Mouse (Mus musculus) lung, adult 18-20 months (tissue): ENCODE results near the gene Ifitm10.
A peak's percentile ranks its signal among the peaks of the same experiment; 100 is the strongest.
"Not testable (repeated sequence)": the region's sequence is repeated elsewhere in the genome, so short reads cannot be mapped to it uniquely, and the experiment has no call there.

Experiments used
- DNase-seq, 2 experiments: peaks; one replicate each; pipeline ENCODE4 v3.0.0; 2022; ENCODE audit warnings: mixed read lengths in 2 of 2

The Ifitm10 gene

GRCm38 (mm10) chr7:142373641-142374412 is at the start of gene Ifitm10:
TSS of gene Ifitm10 (minus strand) at chr7:142373753.
- peak in 1 of 2 experiments; percentile 20 for DNase-seq

GRCm38 (mm10) chr7:142421826-142422225 is 48.3 kb upstream of the Ifitm10 start:
- DNase-seq = no peak

GRCm38 (mm10) chr7:142419887-142420286 is 46.3 kb upstream of the Ifitm10 start:
- no peak for DNase-seq

DNA sequence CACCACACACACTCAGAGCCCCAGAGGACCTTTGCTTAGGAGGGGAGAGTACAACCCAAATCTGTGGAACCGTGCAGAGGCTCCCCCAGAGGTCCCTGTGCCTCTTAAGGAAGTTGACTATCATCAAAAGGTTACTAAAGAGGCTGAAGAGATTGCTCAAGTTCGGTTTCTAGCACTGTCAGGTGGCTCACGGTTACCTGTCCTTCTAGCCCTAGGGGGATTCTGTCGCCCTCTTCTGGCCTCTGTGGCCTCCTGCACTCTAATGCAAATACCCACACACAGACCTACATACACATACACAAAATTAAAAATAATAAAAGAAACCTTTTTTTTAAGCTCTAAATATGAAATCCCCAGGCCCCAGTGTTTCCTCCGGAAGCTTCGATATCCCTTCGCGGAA is 45.1 kb upstream of the Ifitm10 start:
- no peak for DNase-seq

DNA sequence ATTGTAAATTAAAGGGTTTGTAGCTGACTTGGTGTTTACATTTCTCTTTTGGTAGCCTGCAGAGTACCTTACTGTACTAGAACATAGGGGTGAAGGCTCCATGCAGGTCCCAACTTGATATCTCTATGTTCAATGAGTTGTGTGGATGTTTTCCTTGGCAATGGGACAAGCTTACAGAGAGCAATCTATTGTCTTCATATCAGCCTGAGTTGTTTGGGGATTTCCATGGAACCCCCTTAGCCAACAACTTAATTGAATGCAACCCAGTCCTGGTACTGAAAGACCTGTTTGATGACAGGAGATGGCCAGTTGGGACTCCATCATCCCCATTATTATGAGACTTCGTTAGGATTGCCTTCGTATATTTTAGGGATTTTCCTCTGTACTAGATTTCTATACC is 44.5 kb upstream of the Ifitm10 start:
- DNase-seq = no peak

DNA sequence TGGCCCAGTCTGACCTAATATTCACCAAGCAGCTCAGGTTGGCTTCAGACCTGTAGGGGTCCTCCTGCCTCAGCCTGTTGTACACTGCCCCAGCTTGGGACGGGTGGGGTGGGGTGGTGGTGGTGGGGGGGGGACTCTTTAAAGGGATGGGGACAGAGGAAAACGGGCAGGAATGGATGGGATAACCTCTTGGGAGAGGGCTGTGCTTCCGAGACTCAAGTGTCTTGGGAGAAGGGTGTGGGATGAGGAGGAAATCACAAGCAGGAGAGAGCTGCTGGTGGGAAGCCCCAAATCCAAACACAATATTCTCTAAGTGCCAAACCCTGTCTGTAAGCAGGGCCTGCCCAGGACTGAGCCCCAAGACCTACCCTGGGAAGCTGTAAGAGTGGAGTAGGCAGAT is 42.7 kb upstream of the Ifitm10 start:
- no peak for DNase-seq

GRCm38 (mm10) chr7:142415314-142415713 is 41.8 kb upstream of the Ifitm10 start:
- peak in 1 of 2 experiments; percentile 46 for DNase-seq

- DNase-seq = no peak
Observed at GRCm38 (mm10) chr7:142413285-142413684, 39.7 kb upstream of the Ifitm10 start.

- DNase-seq = no peak
Observed at GRCm38 (mm10) chr7:142409603-142410002, 36.0 kb upstream of the Ifitm10 start.

DNA sequence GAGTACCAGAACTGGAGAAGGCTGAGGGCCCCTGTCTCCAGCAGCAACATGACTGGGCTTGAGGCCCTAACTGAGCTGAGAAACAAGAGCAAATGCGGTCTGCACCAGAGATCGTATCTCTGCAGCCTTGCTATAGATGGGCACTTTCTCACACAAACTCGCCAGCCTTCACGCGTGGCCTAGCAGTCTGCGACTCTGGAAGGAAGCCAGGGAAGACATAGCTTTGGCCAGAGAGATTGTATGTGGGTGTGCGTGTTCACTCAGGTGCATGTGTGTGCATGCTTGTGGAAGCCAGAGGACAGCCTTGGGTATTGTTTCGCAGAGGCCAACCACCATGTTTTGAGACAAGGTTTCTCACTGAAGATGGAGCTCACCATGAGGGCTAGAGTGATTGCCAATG is 35.1 kb upstream of the Ifitm10 start:
- DNase-seq = no peak

- no peak for DNase-seq
Observed at GRCm38 (mm10) chr7:142407935-142408334, 34.4 kb upstream of the Ifitm10 start.

GRCm38 (mm10) chr7:142405134-142405533 is 31.6 kb upstream of the Ifitm10 start:
- not testable (repeated sequence) for DNase-seq

DNA sequence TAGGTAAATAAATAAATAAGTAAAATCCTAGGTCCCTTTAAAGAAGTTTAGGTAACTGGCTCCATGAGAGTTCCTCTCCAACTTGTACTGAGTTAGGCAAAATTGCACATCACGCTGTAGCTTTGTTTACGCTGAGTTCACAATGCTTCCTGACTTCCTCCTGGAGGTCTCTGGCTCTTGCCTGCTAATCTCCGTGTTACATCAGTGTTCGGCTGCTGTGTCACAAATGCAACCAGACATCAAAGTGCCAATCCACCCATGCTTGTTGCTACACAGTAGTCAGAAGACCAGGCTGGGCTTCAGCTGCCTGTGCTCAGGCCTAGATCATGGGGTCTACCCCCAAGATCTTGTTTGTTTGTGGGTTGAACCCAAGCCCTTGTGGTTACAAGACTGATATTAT is 30.0 kb upstream of the Ifitm10 start:
- peak; percentile 54 to 62 for DNase-seq

DNA sequence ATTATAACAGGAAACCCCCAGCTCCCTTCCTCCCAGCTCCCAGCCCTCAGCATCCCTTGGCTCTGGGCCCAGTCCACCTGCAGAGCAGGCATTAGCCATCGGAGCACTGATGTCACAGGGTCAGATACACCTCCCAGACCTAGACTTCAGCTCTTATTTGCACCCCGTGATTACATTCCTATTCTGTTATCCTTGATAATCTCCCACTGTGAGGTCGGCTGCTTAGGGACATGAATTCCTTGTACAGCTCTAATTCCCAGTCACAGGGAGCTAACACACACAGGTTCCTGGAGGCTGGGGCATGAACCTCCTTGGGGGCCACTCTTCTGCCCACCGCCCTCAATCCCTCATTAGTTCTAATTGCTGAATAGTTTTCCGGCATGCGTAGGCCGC is 27.2 kb upstream of the Ifitm10 start:
- DNase-seq = no peak

DNA sequence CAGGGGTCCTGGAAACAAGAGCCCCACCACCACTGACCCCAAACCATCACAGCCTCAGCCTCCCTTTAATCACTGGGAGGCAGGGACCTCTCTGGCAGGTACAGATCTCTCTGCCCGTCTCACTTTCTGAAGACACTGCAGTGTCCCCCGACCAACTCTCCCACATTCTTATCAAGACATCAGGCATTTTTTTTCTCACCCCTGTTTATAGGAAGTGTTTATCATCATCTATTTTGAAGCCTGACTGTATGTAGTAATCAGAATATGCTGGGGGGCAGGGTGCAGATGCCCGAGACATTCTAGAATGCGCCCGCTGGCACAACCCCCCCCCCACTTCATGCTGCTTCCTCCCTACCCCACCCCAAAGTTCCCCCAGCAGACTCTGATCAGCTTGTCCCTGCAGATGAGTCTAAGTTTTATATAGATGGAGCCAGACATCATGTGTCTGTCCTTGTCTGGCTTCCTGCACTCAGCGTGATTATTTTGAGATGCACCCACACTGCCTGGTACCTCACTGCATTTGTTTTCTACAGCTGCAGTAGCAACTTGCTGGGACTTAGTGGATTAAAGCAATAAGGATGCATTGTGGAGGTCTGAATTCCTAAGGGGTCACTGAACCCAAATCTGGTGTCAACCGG is 26.7 kb upstream of the Ifitm10 start:
- no peak for DNase-seq

DNA sequence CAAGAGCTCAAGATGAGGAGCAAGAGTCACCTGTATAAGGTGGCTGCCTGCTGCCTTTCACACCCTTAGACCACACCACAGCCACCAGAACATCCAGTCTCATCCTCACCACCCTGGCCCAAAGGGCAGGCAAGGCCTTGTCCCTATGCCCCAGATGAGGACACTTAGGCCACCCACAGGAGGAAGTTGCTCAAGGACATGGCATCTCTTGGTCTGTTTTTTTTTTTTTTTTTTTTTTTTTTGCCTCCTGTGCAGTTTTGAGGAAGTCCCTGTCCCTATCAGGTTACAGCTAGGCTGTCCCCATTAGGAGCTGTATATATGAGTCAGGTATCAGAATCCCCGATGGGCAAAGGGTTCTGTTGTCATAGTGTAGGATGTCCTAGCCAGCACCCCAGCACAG is 25.7 kb upstream of the Ifitm10 start:
- no peak for DNase-seq

GRCm38 (mm10) chr7:142398052-142398451 is 24.5 kb upstream of the Ifitm10 start:
- DNase-seq = peak; percentile 46 to 57

DNA sequence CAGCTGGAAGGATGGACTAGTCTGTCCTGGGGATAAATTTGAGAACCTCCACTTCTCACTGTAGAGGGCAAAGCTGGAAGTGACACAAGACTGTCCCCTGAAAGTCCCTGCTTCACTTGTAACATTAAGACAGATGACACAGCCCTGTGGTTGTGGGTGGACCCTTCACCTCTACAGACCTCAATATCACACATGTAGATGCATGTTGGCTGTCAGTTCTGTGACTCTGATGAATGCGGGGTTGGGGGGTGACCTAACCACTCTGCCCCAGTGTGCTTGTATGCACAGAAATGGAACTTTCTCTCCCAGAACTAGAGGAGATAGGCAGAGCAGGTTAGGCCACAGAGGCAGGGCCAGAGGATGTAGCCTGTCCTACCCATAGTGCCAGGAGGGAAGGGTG is 23.1 kb upstream of the Ifitm10 start:
- DNase-seq = no peak

GRCm38 (mm10) chr7:142395472-142395871 is 21.9 kb upstream of the Ifitm10 start:
- no peak for DNase-seq

DNA sequence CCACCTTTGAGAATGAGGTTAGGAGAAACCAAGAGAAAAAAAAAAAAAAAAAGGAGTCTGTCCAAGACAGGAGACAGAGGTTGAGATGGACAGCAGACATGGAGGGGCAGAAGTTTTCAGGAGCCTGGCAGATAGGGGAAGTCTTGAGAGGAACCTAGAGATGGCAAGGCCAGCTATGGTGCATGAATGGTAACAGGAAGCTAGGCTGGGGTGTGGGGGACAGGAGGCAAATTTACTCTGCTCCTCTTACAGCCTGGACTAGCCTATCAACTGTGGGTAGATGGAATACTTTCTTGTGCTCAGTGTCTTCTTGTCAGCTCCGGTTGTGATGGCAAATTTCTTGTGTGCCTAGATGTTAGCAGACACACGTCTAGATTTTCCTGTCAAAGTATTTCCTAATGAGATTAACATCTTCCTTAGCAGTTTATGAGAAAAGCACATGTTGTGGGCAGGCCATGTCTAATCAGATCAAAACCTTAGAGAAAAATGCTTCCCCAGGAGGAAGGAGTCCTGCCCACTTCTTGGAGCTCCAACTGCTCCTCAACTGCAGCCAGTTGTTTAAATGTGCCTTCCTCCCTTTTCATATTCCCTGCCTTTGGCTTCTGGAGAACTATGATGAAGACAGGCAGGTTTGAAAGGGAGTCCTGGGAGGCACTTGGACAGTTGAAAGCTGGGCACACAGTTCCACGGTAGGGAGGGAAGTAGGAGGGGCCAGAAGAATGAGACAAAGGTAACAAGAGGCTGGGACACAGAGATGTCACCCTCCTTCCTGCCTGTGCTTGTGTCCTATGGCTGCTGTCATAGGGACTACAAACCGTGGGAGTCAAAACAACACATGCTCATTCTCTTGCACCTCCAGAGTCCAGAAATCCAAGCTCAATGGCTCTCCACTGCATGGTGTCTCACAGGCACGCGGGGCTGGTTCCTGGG is 21.0 kb upstream of the Ifitm10 start:
- peak in 1 of 2 experiments; percentile 27 for DNase-seq

DNA sequence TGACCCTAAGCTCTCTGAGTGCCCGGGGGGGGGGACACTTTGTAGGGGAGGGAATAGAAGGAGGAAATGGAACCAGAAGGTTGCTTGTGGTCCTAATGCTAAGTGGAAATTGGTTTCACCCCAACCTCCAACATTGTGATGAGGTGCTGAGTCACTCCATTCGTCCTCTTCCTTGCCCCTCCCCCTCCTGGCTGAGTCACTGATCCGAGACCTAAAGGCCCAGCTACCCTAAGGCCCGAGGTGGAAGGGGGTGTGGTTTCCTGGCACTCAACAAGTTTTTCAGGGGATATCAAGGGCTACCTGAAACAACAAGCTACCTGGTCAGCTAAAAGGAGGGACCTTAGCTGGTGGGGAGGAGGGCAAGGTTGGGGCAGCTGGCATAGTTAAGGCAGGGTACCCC is 19.6 kb upstream of the Ifitm10 start:
- peak in 1 of 2 experiments; percentile 64 for DNase-seq

DNA sequence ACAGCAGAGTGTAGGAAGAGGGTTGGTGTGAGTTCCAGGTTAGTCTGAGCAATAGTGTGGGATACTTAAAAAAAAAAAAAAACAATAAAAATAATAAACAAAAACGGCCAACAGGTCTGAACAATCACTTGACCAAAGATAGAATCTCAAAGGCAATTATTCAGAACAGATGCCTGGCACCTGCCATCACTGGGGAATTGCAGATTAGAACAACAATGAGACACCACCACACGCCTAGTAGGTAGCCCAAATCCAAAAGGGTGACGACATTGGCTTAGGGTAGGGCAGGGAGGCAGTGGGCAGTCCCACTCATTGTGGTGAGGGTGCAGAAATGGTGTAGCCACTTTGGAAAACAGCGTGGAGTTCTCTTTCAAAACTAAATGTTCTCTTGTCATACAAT is 18.1 kb upstream of the Ifitm10 start:
- no peak for DNase-seq

- peak in 1 of 2 experiments; percentile 43 for DNase-seq
Observed at GRCm38 (mm10) chr7:142391108-142391507, 17.6 kb upstream of the Ifitm10 start.
